8 mouse cellular contexts compared by ENCODE assay signal in the genomic region with DNA sequence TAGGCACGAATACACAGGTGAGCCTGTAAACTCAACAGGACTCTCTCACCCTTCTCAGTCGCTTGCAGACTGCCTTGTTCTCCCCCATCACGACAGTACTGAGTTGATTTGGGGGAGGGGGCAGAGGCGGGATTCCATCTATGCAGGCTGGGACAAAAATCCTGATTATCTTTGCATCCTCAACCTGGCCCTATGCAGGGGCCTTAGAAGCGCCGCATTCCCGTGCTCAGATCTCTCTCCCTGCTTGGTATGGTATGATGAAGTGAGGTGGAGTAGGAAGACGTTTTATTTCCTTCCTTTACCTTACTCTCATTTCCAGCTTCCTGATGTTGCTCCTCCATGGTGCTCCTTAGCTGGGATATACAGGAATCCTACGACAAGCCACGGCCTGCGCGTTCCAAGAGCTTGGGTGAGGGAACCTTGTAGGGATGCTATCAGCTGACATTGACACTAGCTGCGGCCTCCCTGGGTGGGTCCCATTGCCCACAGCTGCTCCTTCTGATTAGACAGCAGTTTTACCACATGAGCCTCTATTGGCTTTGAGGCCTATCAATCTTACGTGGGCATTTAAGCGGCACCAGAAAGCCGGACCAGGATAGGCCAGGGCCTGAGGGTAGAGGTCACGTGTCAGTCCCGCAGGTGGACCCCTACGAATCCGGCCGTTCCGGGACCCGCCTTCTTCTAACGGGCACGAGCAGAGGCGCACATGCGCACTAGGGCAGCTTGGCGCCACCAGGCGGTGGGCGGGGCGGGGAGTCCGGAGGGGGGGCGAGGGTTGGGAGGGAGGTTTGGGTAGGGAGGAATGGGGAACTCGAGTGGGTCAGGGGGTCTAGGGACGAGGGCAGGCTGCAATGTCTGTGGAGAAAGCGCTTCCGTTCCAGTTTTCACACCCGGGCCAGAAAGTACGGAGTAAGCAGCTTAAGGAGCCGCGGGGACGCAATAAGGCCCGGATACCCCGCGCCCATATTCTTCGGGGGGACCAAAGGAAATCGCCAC. TPM values are rescaled to one million over a fixed set of nuclear protein-coding genes. Genes with fewer than 3 reads are reported as not detected.
DNase-seq lines count a peak whose midpoint lies in the region; ATAC-seq and TF ChIP-seq lines count a peak whose summit lies in the region.

Gene Snx32, minus strand, starts transcription at position 508 of the 996 bp plus-strand sequence.

- H3K4me2 ChIP-seq in forebrain, embryonic 16.5 days (ENCODE audit: low read length): peak within 1 kb of the TSS; percentile 85
- peak within 1 kb of the TSS; percentile 91 for H3K4me2 ChIP-seq in lung, embryonic 15.5 days

- peak; percentile 99 for DNase-seq in G1E (ENCODE audit: low spot score)
- peak; percentile 97 to 99 for DNase-seq in cerebellum, adult 18-20 months
- DNase-seq in heart, postnatal 36 days: peak; percentile 94 to 95
- peak; percentile 99 for DNase-seq in layer of hippocampus, adult 8-10 months (ENCODE audit: low spot score in 2 of 2)
- peak; percentile 98 for DNase-seq in ovary, adult 18-20 months (ENCODE audit: low spot score)
- DNase-seq in thymus, postnatal 0 days (ENCODE audit: low spot score): peak; percentile 98

- 3% methylated on average over 47 of the region's 47 CpGs for WGBS in forebrain, embryonic 16.5 days
- 3% methylated on average over 47 of the region's 47 CpGs for WGBS in lung, embryonic 15.5 days

- peak within 1 kb of the TSS; percentile 72 for H3K4me3 ChIP-seq in G1E (ENCODE audit: low read depth, low read length)
- peak within 1 kb of the TSS; percentile 63 for H3K4me3 ChIP-seq in forebrain, embryonic 16.5 days (replicated peaks; ENCODE audit: low read length)
- peak within 1 kb of the TSS; percentile 57 for H3K4me3 ChIP-seq in lung, embryonic 15.5 days

- peak within 1 kb of the TSS; percentile 62 for H3K27ac ChIP-seq in forebrain, embryonic 16.5 days (ENCODE audit: low read length)
- H3K27ac ChIP-seq in lung, embryonic 15.5 days: peak within 1 kb of the TSS; percentile 66

- H3K9me3 ChIP-seq in G1E (replicated peaks): no peaks in the 10 kb centered on the region
- H3K9me3 ChIP-seq in forebrain, embryonic 16.5 days (ENCODE audit: control insufficient read depth, low read length): no peaks in the 10 kb centered on the region
- no peaks in the 10 kb centered on the region for H3K9me3 ChIP-seq in lung, embryonic 15.5 days

- no peak for TF ChIP-seq CTCF in G1E (IDR thresholded peaks at IDR 0.05; ENCODE audit: low read depth, low read length)

- H3K36me3 ChIP-seq in G1E (replicated peaks): peaks cover 2% of the 10 kb centered on the region
- no peaks in the 10 kb centered on the region for H3K36me3 ChIP-seq in forebrain, embryonic 16.5 days (ENCODE audit: control insufficient read depth, insufficient read depth)
- H3K36me3 ChIP-seq in lung, embryonic 15.5 days: no peaks in the 10 kb centered on the region

- ATAC-seq in G1E (ENCODE audit: extremely low read depth, insufficient number of reproducible peaks, low FRiP score, poor library complexity, severe bottlenecking): peak; percentile 96
- ATAC-seq in forebrain, embryonic 16.5 days: peak; percentile 99
- peak; percentile 98 for ATAC-seq in lung, embryonic 15.5 days (ENCODE audit: borderline replicate concordance, extremely low read depth, low FRiP score, low TSS enrichment)

- H3K4me1 ChIP-seq in G1E (ENCODE audit: insufficient read depth, low read depth, low read length): peaks cover 45% of the 10 kb centered on the region
- peaks cover 18% of the 10 kb centered on the region for H3K4me1 ChIP-seq in forebrain, embryonic 16.5 days (replicated peaks; ENCODE audit: control insufficient read depth, insufficient read depth, low read length)
- peaks cover 29% of the 10 kb centered on the region for H3K4me1 ChIP-seq in lung, embryonic 15.5 days

- intact Hi-C loops in heart, postnatal 36 days (cut with DNase I): loop anchor here (2.0 kb wide), 1 partner anchor 20 kb away; the partner anchor contains the start of gene Cfl1

- H3K27me3 ChIP-seq in G1E (ENCODE audit: insufficient read depth, low read length): no peaks in the 10 kb centered on the region
- no peaks in the 10 kb centered on the region for H3K27me3 ChIP-seq in forebrain, embryonic 16.5 days (replicated peaks; ENCODE audit: control insufficient read depth, insufficient read depth, low read length)
- H3K27me3 ChIP-seq in lung, embryonic 15.5 days: no peaks in the 10 kb centered on the region

- H3K9ac ChIP-seq in forebrain, embryonic 16.5 days (replicated peaks; ENCODE audit: low read depth, low read length): peak within 1 kb of the TSS; percentile 62
- H3K9ac ChIP-seq in lung, embryonic 15.5 days: peak within 1 kb of the TSS; percentile 64

RNA-seq across cellular contexts. Expression of gene Snx32, which starts in this region (rescaled TPM):
- total RNA-seq in G1E (2014; fragmentation: Nextera tagmentation) (9.8 and 12.6 TPM in 2 replicates), G1E (2017) (12.0 and 13.3 TPM in 2 replicates)
- 1.6 and 2.0 TPM in 2 replicates for polyA plus RNA-seq in G1E (2012)
- polyA plus RNA-seq in forebrain, embryonic 16.5 days (2015; fragmentation: Nextera tagmentation; extraction: Ambion mirVana): 76.1 and 87.8 TPM in 2 replicates
- 1 to 10 TPM; 5.1 TPM for total RNA-seq in heart, postnatal 36 days (2021)
- 10 to 100 TPM; 86.8 to 95.2 (median 88.6) TPM for total RNA-seq in layer of hippocampus, adult 8-10 months (2022)
- polyA plus RNA-seq in lung, embryonic 15.5 days (2015; fragmentation: Nextera tagmentation; extraction: Ambion mirVana): 5.8 and 7.4 TPM in 2 replicates
- 9.9 and 10.8 TPM in 2 replicates for polyA plus RNA-seq in thymus, postnatal 0 days (2015; fragmentation: Nextera tagmentation; extraction: Ambion mirVana)

Comparison
In these comparisons a context has a peak if more than half of its experiments do, and no peak if none do; other contexts are left out.
1. Peak in every context shown above with its lines: DNase-seq, ATAC-seq, H3K4me3 ChIP-seq and H3K27ac ChIP-seq.
2. RNA of gene Snx32 (total RNA-seq): 86.8 to 95.2 TPM in layer of hippocampus, adult 8-10 months; 9.8 to 13.3 TPM in G1E and 5.1 TPM in heart, postnatal 36 days; every median in the first group is over 4 times any median in the second.